ENCODE assay signal across 8 mouse cellular contexts in the genomic region with DNA sequence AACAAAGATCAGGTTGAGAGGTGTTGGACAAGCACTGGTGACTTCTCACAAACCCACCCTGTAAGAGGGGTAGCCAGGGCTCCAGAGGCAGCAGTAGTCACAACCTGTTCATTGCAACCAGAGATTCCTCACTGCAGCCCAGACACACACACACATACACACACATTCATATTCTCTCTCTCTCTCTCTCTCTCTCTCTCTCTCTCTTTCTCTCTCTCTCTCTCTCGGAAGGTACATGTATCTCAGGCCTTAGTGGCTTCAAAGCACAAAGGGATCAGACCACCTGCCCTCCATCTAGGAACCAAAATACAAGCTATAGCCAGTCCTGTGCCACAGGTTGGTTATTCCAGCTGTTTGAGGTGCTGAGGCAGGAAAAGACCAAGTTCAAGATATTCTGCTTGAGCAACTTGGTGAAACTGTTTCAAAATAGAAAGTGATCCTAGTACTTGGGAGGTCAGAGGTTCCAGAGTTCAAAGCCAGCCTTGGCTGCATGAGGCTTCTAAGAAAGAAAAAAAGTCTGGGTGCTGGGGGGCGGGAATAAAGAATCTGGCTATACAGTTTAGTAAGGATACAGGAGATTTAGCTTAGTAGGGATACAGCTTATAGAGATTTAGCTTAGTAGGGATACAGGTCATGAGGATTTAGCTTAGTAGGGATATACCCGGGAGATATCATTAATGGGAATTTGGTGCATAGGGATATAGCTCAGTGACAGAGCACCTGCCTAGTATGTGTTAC. TPM values are rescaled to one million over a fixed set of nuclear protein-coding genes. Genes with fewer than 3 reads are reported as not detected.
DNase-seq lines count a peak whose midpoint lies in the region; ATAC-seq and TF ChIP-seq lines count a peak whose summit lies in the region.

No protein-coding gene starts in this region.

- peak overlapping the region; percentile 61; the same call in 1 of the 2 replicates for H3K4me2 ChIP-seq in neural tube, embryonic 11.5 days (ENCODE audit: low read depth)
- peak overlapping the region; percentile 77 for H3K4me2 ChIP-seq in liver, embryonic 12.5 days

- peaks cover 11% of the 10 kb centered on the region for H3K36me3 ChIP-seq in neural tube, embryonic 11.5 days (ENCODE audit: control insufficient read depth, insufficient read depth, low read length)
- peaks cover 23% of the 10 kb centered on the region for H3K36me3 ChIP-seq in liver, embryonic 12.5 days

- peak overlapping the region; percentile 80 for H3K4me3 ChIP-seq in cerebellum, adult 2 months (replicated peaks; ENCODE audit: insufficient read depth, low read depth, low read length)
- peak overlapping the region; percentile 83; the same call in 1 of the 2 replicates for H3K4me3 ChIP-seq in neural tube, embryonic 11.5 days (ENCODE audit: low read depth, low read length)
- peak overlapping the region; percentile 94 for H3K4me3 ChIP-seq in liver, embryonic 12.5 days

- no peaks in the 10 kb centered on the region for H3K27me3 ChIP-seq in cerebellum, adult 2 months (ENCODE audit: control insufficient read depth, insufficient read depth, low read length)
- no peaks in the 10 kb centered on the region for H3K27me3 ChIP-seq in neural tube, embryonic 11.5 days (ENCODE audit: control insufficient read depth, insufficient read depth, low read length)
- no peaks in the 10 kb centered on the region for H3K27me3 ChIP-seq in liver, embryonic 12.5 days (replicated peaks)

- no peak overlapping the region for H3K27ac ChIP-seq in cerebellum, adult 2 months (ENCODE audit: insufficient read depth, low read length)
- H3K27ac ChIP-seq in neural tube, embryonic 11.5 days (ENCODE audit: low read depth, low read length), result no peak overlapping the region; the same call in 1 of the 2 replicates
- peak overlapping the region; percentile 99 for H3K27ac ChIP-seq in liver, embryonic 12.5 days

- ATAC-seq in neural tube, embryonic 11.5 days (ENCODE audit: insufficient read depth, low FRiP score, low TSS enrichment), result no peak
- no peak for ATAC-seq in liver, embryonic 12.5 days

- peaks cover 19% of the 10 kb centered on the region; the same call in 1 of the 2 replicates for H3K4me1 ChIP-seq in cerebellum, adult 2 months (ENCODE audit: control insufficient read depth, insufficient read depth, low read length)
- H3K4me1 ChIP-seq in neural tube, embryonic 11.5 days (ENCODE audit: control insufficient read depth, insufficient read depth, low read length), result peaks cover 2% of the 10 kb centered on the region; the same call in 1 of the 2 replicates
- H3K4me1 ChIP-seq in liver, embryonic 12.5 days, result peaks cover 72% of the 10 kb centered on the region

- no peak overlapping the region for H3K9ac ChIP-seq in neural tube, embryonic 11.5 days (ENCODE audit: low read length)
- H3K9ac ChIP-seq in liver, embryonic 12.5 days, result peak overlapping the region; percentile 97

- no peak for TF ChIP-seq POLR2A in cerebellum, adult 2 months (IDR thresholded peaks at IDR 0.05; ENCODE audit: borderline replicate concordance, insufficient read depth, low read length)

- no peak for DNase-seq in cerebellum, adult 2 months
- DNase-seq in cerebellum, adult 18-20 months, result no peak
- DNase-seq in neural tube, embryonic 11.5 days (ENCODE audit: low spot score), result no peak
- no peak for DNase-seq in neural tube, embryonic 10.5 days (ENCODE audit: extremely low spot score, low spot score)
- DNase-seq in thymus, postnatal 0 days (ENCODE audit: low spot score), result no peak
- DNase-seq in urinary bladder, adult 2 months (ENCODE audit: low spot score), result no peak
- DNase-seq in adrenal gland, postnatal 10 days, result no peak

- 90% methylated on average over 3 of the region's 3 CpGs for WGBS in cerebellum, adult 2 months
- WGBS in neural tube, embryonic 11.5 days, result 92% methylated on average over 3 of the region's 3 CpGs
- 87% methylated on average over 3 of the region's 3 CpGs for whole genome bisulfite sequencing in liver, embryonic 12.5 days (ENCODE audit: insufficient replicate concordance)

- TF ChIP-seq CTCF in cerebellum, adult 2 months (IDR thresholded peaks at IDR 0.05; ENCODE audit: borderline replicate concordance, insufficient read depth, low read depth, low read length), result no peak

- H3K9me3 ChIP-seq in neural tube, embryonic 11.5 days (ENCODE audit: control insufficient read depth, low read length), result no peaks in the 10 kb centered on the region
- no peaks in the 10 kb centered on the region for H3K9me3 ChIP-seq in liver, embryonic 12.5 days (replicated peaks)

RNA-seq across cellular contexts. Expression of a gene that starts 0.8 kb away (rescaled TPM):
- polyA plus RNA-seq in cerebellum, adult 2 months (2012; rRNA removed), result 65.1 and 68.9 TPM in 2 replicates
- polyA plus RNA-seq in neural tube, embryonic 11.5 days (2014; fragmentation: Nextera tagmentation; extraction: Ambion mirVana), result 23.2 and 25.1 TPM in 2 replicates
- 29.1 and 30.7 TPM in 2 replicates for polyA plus RNA-seq in liver, embryonic 12.5 days (2016; fragmentation: Nextera tagmentation; extraction: Ambion mirVana)
- 8.6 and 11.8 TPM in 2 replicates for polyA plus RNA-seq in thymus, postnatal 0 days (2015; fragmentation: Nextera tagmentation; extraction: Ambion mirVana)
- polyA plus RNA-seq in urinary bladder, adult 2 months (2012; rRNA removed), result 47.4 and 54.3 TPM in 2 replicates
- 100 to 1,000 TPM; 118 to 141 TPM for total RNA-seq in adrenal gland, postnatal 10 days (2021)

RNA-seq across cellular contexts. Expression of a gene that starts 0.9 kb away (rescaled TPM):
- 377 and 381 TPM in 2 replicates for polyA plus RNA-seq in cerebellum, adult 2 months (2012; rRNA removed)
- 185 and 210 TPM in 2 replicates for polyA plus RNA-seq in neural tube, embryonic 11.5 days (2014; fragmentation: Nextera tagmentation; extraction: Ambion mirVana)
- 143 and 152 TPM in 2 replicates for polyA plus RNA-seq in liver, embryonic 12.5 days (2016; fragmentation: Nextera tagmentation; extraction: Ambion mirVana)
- polyA plus RNA-seq in thymus, postnatal 0 days (2015; fragmentation: Nextera tagmentation; extraction: Ambion mirVana), result 233 and 246 TPM in 2 replicates
- polyA plus RNA-seq in urinary bladder, adult 2 months (2012; rRNA removed), result 317 and 373 TPM in 2 replicates
- 100 to 1,000 TPM; 321 to 332 TPM for total RNA-seq in adrenal gland, postnatal 10 days (2021)

RNA-seq across cellular contexts. Expression of a gene that starts 26.9 kb away (rescaled TPM):
- 9.0 and 12.8 TPM in 2 replicates for polyA plus RNA-seq in cerebellum, adult 2 months (2012; rRNA removed)
- polyA plus RNA-seq in neural tube, embryonic 11.5 days (2014; fragmentation: Nextera tagmentation; extraction: Ambion mirVana), result 0.64 and 1.2 TPM in 2 replicates
- polyA plus RNA-seq in liver, embryonic 12.5 days (2016; fragmentation: Nextera tagmentation; extraction: Ambion mirVana), result 0.87 and 1.0 TPM in 2 replicates
- 3.5 and 3.7 TPM in 2 replicates for polyA plus RNA-seq in thymus, postnatal 0 days (2015; fragmentation: Nextera tagmentation; extraction: Ambion mirVana)
- polyA plus RNA-seq in urinary bladder, adult 2 months (2012; rRNA removed), result 16.8 and 36.1 TPM in 2 replicates
- 10 to 100 TPM; 10.1 to 12.6 TPM for total RNA-seq in adrenal gland, postnatal 10 days (2021)

RNA-seq across cellular contexts. Expression of a gene that starts 37.2 kb away (rescaled TPM):
- 22.5 and 24.2 TPM in 2 replicates for polyA plus RNA-seq in cerebellum, adult 2 months (2012; rRNA removed)
- 23.7 and 24.9 TPM in 2 replicates for polyA plus RNA-seq in neural tube, embryonic 11.5 days (2014; fragmentation: Nextera tagmentation; extraction: Ambion mirVana)
- polyA plus RNA-seq in liver, embryonic 12.5 days (2016; fragmentation: Nextera tagmentation; extraction: Ambion mirVana), result 8.6 and 8.7 TPM in 2 replicates
- polyA plus RNA-seq in thymus, postnatal 0 days (2015; fragmentation: Nextera tagmentation; extraction: Ambion mirVana), result 13.1 and 15.3 TPM in 2 replicates
- 8.7 and 11.5 TPM in 2 replicates for polyA plus RNA-seq in urinary bladder, adult 2 months (2012; rRNA removed)
- 10 to 100 TPM; 12.1 to 17.9 TPM for total RNA-seq in adrenal gland, postnatal 10 days (2021)
